Mouse (Mus musculus) spleen, postnatal 36 days (tissue): ENCODE measurements around the gene Magee1.
"Not testable (repeated sequence)": the region's sequence is repeated elsewhere in the genome, so short reads cannot be mapped to it uniquely, and the experiment has no call there.

Experiments
- DNase-seq, 2 experiments: peaks; one replicate each; pipeline ENCODE4 v3.0.0; 2022; ENCODE audit warnings: low spot score in 2 of 2, mixed read lengths in 1 of 2

The Magee1 gene

GRCm38 (mm10) chrX:105120275-105121226 is at the start of gene Magee1:
Gene Magee1, plus strand, starts transcription at chrX:105120378.
- DNase-seq, result peak; percentile 58 to 60

- no peak for DNase-seq
Observed at GRCm38 (mm10) chrX:105079151-105079550, 41.0 kb upstream of the Magee1 start.

DNA sequence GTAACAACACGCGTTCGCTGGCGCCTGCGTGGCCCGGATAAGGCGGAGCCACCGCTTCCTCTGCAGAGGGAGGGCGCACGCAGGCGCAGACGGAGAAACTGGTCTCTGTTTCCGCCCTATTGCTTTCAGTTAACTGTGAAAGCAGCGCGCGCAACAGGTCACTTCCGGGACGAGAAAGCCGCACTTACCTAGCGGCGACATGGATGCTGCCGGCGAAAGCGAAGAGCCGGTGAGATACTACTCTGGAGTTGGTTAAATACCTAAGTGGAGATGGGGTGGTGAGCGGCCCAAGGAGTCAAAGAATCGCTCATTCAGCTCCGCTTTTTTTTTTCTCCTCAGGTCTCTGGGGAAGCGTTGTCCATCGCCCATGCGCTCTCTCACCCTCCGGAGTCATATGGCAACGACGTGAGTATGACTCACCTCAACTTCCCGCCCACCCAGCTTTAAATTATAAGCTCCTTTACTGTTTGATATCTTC is 40.5 kb upstream of the Magee1 start, which contains the start of gene Pbdc1:
Pbdc1 (plus strand) TSS at position 142 of the 478 bp plus-strand sequence.
- peak; percentile 91 to 93 for DNase-seq

DNA sequence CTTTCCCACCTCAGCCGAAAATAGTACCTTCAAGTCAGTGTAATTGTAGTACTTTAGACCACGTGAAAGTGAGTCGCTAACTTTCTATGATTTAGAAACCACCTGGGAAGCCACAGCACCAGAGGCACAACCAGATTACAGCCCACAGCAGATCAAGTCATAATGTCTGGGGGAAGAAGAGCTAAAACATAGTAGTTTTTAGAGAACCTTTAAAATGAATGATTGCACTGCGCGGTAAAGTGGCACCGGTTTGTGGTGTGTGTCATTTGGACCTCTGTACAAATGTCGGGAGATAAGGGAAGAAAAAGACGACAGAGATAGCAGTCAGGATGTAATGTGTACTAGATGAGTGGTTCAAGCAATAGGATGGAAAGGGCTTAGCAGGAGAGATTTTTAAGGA is 40.1 kb upstream of the Magee1 start:
- DNase-seq, result no peak

GRCm38 (mm10) chrX:105083013-105083412 is 37.2 kb upstream of the Magee1 start:
- DNase-seq, result not testable (repeated sequence)

DNA sequence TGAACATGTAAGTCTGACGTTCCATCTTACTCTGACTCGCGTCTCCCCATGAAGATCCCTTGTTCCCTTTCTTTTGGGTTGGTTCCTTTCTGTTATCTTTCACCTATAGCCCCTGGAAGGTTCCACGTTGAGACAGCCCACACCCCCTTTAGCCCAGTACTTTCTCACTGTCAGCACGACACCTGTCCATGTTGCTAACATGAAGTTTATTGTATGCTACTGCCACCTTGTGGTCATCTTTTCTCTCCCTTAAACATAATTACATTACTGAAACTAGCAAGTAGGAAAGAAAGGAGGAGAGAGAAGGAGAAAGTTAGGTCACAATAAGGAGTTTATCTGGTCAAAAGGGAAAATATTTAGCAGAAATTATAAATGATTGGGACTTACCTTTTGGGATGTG is 16.0 kb upstream of the Magee1 start:
- no peak for DNase-seq

- no peak for DNase-seq
Observed at GRCm38 (mm10) chrX:105114994-105115393, 5.2 kb upstream of the Magee1 start.

- peak; percentile 47 to 55 for DNase-seq
Observed at GRCm38 (mm10) chrX:105121227-105121865, 1.2 kb downstream of the Magee1 start.

GRCm38 (mm10) chrX:105124903-105125302 is 4.7 kb downstream of the Magee1 start:
- DNase-seq, result no peak

DNA sequence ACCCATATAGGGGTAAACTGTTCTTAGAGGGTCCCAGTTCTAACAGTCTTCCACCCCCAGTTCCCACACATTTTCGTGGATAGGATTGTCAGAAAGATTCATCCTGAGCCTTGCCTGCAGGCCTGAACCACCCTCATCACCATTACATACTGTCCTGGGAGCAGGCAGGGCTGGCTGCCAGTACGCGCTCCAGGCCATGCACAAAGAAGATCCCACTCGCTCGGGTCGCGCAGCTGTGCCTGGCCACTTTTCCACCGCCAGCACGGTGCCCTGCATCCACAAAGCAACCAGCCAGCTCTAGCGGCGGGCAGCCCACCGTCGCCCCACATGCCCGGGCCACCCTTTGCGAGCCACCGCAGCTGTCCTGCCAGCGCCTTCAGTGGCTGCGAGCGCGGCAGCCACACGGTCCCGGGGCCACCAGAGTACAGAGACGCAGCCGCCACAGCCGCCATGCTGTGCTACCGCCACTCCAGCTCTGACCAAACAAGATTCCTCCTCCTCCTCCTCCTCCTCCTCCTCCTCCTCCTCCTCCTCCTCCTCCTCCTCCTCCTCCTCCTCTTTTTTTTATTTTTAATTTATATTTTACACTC is 31.8 kb downstream of the Magee1 start:
- no peak for DNase-seq

- not testable (repeated sequence) for DNase-seq
Observed at GRCm38 (mm10) chrX:105165007-105165406, 44.8 kb downstream of the Magee1 start.

GRCm38 (mm10) chrX:105167217-105167616 is 47.0 kb downstream of the Magee1 start:
- DNase-seq, result no peak
